Mouse (Mus musculus) lung, adult 2 months (tissue): ENCODE results near the gene Ptpn4.

Experiments
- CTCF ChIP-seq: fragments of 200-500 bp; IDR thresholded peaks from 2 replicates; pipeline ENCODE4 v1.5.1; 2011; ENCODE audit warnings: mild to moderate bottlenecking, low read length, control low read depth; ENCODE audit not compliant: insufficient read depth
- POLR2A ChIP-seq: fragments of 200-500 bp; IDR thresholded peaks from 2 replicates; pipeline ENCODE4 v1.6.1; 2011; ENCODE audit warnings: low read depth, mild to moderate bottlenecking, control low read depth, low read length, borderline replicate concordance; ENCODE audit errors: extremely low read depth

DNA sequence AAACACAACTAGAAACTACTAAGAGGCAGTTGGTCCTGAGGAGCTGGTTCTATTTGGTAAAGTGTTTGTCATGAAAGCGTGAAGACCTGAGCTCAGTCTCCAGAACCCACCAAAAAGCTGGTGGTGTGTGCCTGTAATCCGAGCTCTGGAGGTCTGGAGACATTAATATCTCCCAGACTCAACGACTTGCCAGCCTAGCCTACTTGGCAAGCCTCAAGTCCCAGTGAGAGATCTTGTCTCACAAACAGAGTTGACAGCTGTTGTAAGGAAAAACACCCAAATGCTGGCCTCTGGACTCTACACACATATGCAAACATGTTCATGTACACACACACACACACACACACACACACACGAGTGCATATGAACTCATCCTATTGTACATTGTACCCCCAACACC, 7.9 kb upstream of the Ptpn4 start:
- TF ChIP-seq CTCF (no peak), POLR2A (no peak)
